Mouse (Mus musculus): ENCODE results near the gene Srpk2.
"Not testable (repeated sequence)": the region's sequence is repeated elsewhere in the genome, so short reads cannot be mapped to it uniquely, and the experiment has no call there.

GRCm38 (mm10) chr5:23553338-23553737, 131.1 kb downstream of the Srpk2 start:
- TF ChIP-seq CTCF (IDR thresholded peaks at IDR 0.05; ENCODE audit: control insufficient read depth, insufficient read depth, insufficient read length); MYOG (IDR thresholded peaks at IDR 0.05; ENCODE audit: control insufficient read depth, extremely low read depth, insufficient read length); USF1 (IDR thresholded peaks at IDR 0.05; ENCODE audit: low read depth); MYOD1 (IDR thresholded peaks at IDR 0.05; ENCODE audit: control insufficient read depth, insufficient read length, low read depth): not testable (repeated sequence)
